Mouse (Mus musculus): ENCODE data around the gene Phf13. TPM values are rescaled to one million over a fixed set of nuclear protein-coding genes. Genes with fewer than 3 reads are reported as not detected.
A peak's percentile ranks its signal among the peaks of the same experiment; 100 is the strongest.

Phf13 gene
- polyA plus RNA-seq, 1 experiment from 2014 or later, result 18.0 TPM

GRCm38 (mm10) chr4:152028456-152028855 lies 32.4 kb upstream of the Phf13 start:
- H3K4me2 ChIP-seq (replicated peaks; ENCODE audit: low read depth, low read length), result peak overlapping the region; percentile 83; the same call in 1 of the 2 replicates
- TF ChIP-seq EP300 (IDR thresholded peaks at IDR 0.05), result no peak
- TF ChIP-seq CTCF (IDR thresholded peaks at IDR 0.05), result no peak
- 59% methylated on average over 15 of the region's 15 CpGs for WGBS
- no peak overlapping the region for H3K9ac ChIP-seq (replicated peaks; ENCODE audit: low read depth)
- no peaks in the 10 kb centered on the region for H3K27me3 ChIP-seq (replicated peaks; ENCODE audit: insufficient read depth, low read length)
- H3K36me3 ChIP-seq (ENCODE audit: insufficient read depth, low read length), result no peaks in the 10 kb centered on the region
- peaks cover 20% of the 10 kb centered on the region; the same call in 1 of the 2 replicates for H3K4me1 ChIP-seq (ENCODE audit: insufficient read depth, low read depth, low read length)
- H3K27ac ChIP-seq (ENCODE audit: low read length), result no peak overlapping the region
- DNase-seq (ENCODE audit: low spot score) (no peak), ATAC-seq (no peak)
- 0 out of 2 replicates have a peak overlapping the region, but pooled peaks have one; percentile 71 for H3K4me3 ChIP-seq (ENCODE audit: low read depth, low read length)
- H3K9me3 ChIP-seq (ENCODE audit: low read length), result no peaks in the 10 kb centered on the region

- H3K4me3 ChIP-seq (ENCODE audit: low read depth, low read length), result peak within 1 kb of the TSS; percentile 71
- H3K4me1 ChIP-seq (ENCODE audit: insufficient read depth, low read depth, low read length), result peaks cover 20% of the 10 kb centered on the region; the same call in 1 of the 2 replicates
- H3K9me3 ChIP-seq (ENCODE audit: low read length), result no peaks in the 10 kb centered on the region
- peak within 1 kb of the TSS; percentile 52 for H3K9ac ChIP-seq (replicated peaks; ENCODE audit: low read depth)
- DNase-seq (ENCODE audit: low spot score) (peak; percentile 99), ATAC-seq (peak; percentile 97)
- H3K27ac ChIP-seq (ENCODE audit: low read length), result peak within 1 kb of the TSS; percentile 84
- 3% methylated on average over 35 of the region's 35 CpGs for WGBS
- TF ChIP-seq CTCF (IDR thresholded peaks at IDR 0.05) (no peak; the same call in 1 of the 2 replicates), EP300 (IDR thresholded peaks at IDR 0.05) (no peak)
- H3K4me2 ChIP-seq (replicated peaks; ENCODE audit: low read depth, low read length), result peak within 1 kb of the TSS; percentile 83
- peaks cover 6% of the 10 kb centered on the region for H3K36me3 ChIP-seq (ENCODE audit: insufficient read depth, low read length)
- no peaks in the 10 kb centered on the region for H3K27me3 ChIP-seq (replicated peaks; ENCODE audit: insufficient read depth, low read length)
Measured at GRCm38 (mm10) chr4:152027524-152027923, 31.5 kb upstream of the Phf13 start, which contains the start of gene Zbtb48. Gene Zbtb48, minus strand, starts transcription at chr4:152027671.

- no peaks in the 10 kb centered on the region for H3K9me3 ChIP-seq (ENCODE audit: low read length)
- 3% methylated on average over 38 of the region's 41 CpGs for WGBS
- peak overlapping the region; percentile 83 for H3K4me2 ChIP-seq (replicated peaks; ENCODE audit: low read depth, low read length)
- H3K36me3 ChIP-seq (ENCODE audit: insufficient read depth, low read length), result peaks cover 8% of the 10 kb centered on the region
- DNase-seq (ENCODE audit: low spot score) (peak; percentile 61), ATAC-seq (peak; percentile 46)
- peak overlapping the region; percentile 71 for H3K4me3 ChIP-seq (ENCODE audit: low read depth, low read length)
- H3K27me3 ChIP-seq (replicated peaks; ENCODE audit: insufficient read depth, low read length), result no peaks in the 10 kb centered on the region
- peak overlapping the region; percentile 84 for H3K27ac ChIP-seq (ENCODE audit: low read length)
- H3K9ac ChIP-seq (replicated peaks; ENCODE audit: low read depth), result peak overlapping the region; percentile 52
- TF ChIP-seq CTCF (IDR thresholded peaks at IDR 0.05) (peak; percentile 35), EP300 (IDR thresholded peaks at IDR 0.05) (no peak)
- peaks cover 20% of the 10 kb centered on the region; the same call in 1 of the 2 replicates for H3K4me1 ChIP-seq (ENCODE audit: insufficient read depth, low read depth, low read length)
Measured at GRCm38 (mm10) chr4:152026751-152027508, 30.9 kb upstream of the Phf13 start.

GRCm38 (mm10) chr4:152024525-152024924 lies 28.5 kb upstream of the Phf13 start:
- no peaks in the 10 kb centered on the region for H3K9me3 ChIP-seq (ENCODE audit: low read length)
- ATAC-seq (peak; percentile 19; the same call in 1 of the 2 replicates), DNase-seq (ENCODE audit: low spot score) (peak; percentile 74)
- no peak overlapping the region for H3K4me2 ChIP-seq (replicated peaks; ENCODE audit: low read depth, low read length)
- TF ChIP-seq CTCF (IDR thresholded peaks at IDR 0.05) (no peak), EP300 (IDR thresholded peaks at IDR 0.05) (peak; percentile 67; the same call in 1 of the 2 replicates)
- peaks cover 22% of the 10 kb centered on the region for H3K36me3 ChIP-seq (ENCODE audit: insufficient read depth, low read length)
- H3K9ac ChIP-seq (replicated peaks; ENCODE audit: low read depth), result no peak overlapping the region
- no peak overlapping the region for H3K4me3 ChIP-seq (ENCODE audit: low read depth, low read length)
- H3K4me1 ChIP-seq (ENCODE audit: insufficient read depth, low read depth, low read length), result peaks cover 20% of the 10 kb centered on the region; the same call in 1 of the 2 replicates
- H3K27me3 ChIP-seq (replicated peaks; ENCODE audit: insufficient read depth, low read length), result no peaks in the 10 kb centered on the region
- H3K27ac ChIP-seq (ENCODE audit: low read length), result 0 out of 2 replicates have a peak overlapping the region, but pooled peaks have one; percentile 15
- 56% methylated on average over 11 of the region's 11 CpGs for WGBS

- H3K9ac ChIP-seq (replicated peaks; ENCODE audit: low read depth), result no peak overlapping the region
- H3K4me1 ChIP-seq (ENCODE audit: insufficient read depth, low read depth, low read length), result peaks cover 15% of the 10 kb centered on the region; the same call in 1 of the 2 replicates
- peak; percentile 27; the same call in 1 of the 2 replicates for TF ChIP-seq EP300 (IDR thresholded peaks at IDR 0.05)
- TF ChIP-seq CTCF (IDR thresholded peaks at IDR 0.05), result no peak
- no peak overlapping the region for H3K4me2 ChIP-seq (replicated peaks; ENCODE audit: low read depth, low read length)
- no peak for ATAC-seq
- H3K27me3 ChIP-seq (replicated peaks; ENCODE audit: insufficient read depth, low read length), result no peaks in the 10 kb centered on the region
- peak; percentile 45 for DNase-seq (ENCODE audit: low spot score)
- H3K4me3 ChIP-seq (ENCODE audit: low read depth, low read length), result no peak overlapping the region
- peaks cover 29% of the 10 kb centered on the region for H3K36me3 ChIP-seq (ENCODE audit: insufficient read depth, low read length)
- no peaks in the 10 kb centered on the region for H3K9me3 ChIP-seq (ENCODE audit: low read length)
- H3K27ac ChIP-seq (ENCODE audit: low read length), result no peak overlapping the region
- WGBS, result 60% methylated on average over 8 of the region's 8 CpGs
Measured at GRCm38 (mm10) chr4:152022506-152022905, 26.4 kb upstream of the Phf13 start.

GRCm38 (mm10) chr4:152021568-152022097 lies 25.6 kb upstream of the Phf13 start:
- H3K9ac ChIP-seq (replicated peaks; ENCODE audit: low read depth), result no peak overlapping the region
- WGBS, result 71% methylated on average over 12 of the region's 12 CpGs
- DNase-seq (ENCODE audit: low spot score) (no peak), ATAC-seq (no peak)
- H3K4me3 ChIP-seq (ENCODE audit: low read depth, low read length), result no peak overlapping the region
- no peaks in the 10 kb centered on the region for H3K27me3 ChIP-seq (replicated peaks; ENCODE audit: insufficient read depth, low read length)
- no peak overlapping the region for H3K27ac ChIP-seq (ENCODE audit: low read length)
- H3K4me2 ChIP-seq (replicated peaks; ENCODE audit: low read depth, low read length), result no peak overlapping the region
- peaks cover 32% of the 10 kb centered on the region for H3K36me3 ChIP-seq (ENCODE audit: insufficient read depth, low read length)
- peaks cover 13% of the 10 kb centered on the region; the same call in 1 of the 2 replicates for H3K4me1 ChIP-seq (ENCODE audit: insufficient read depth, low read depth, low read length)
- TF ChIP-seq EP300 (IDR thresholded peaks at IDR 0.05) (no peak), CTCF (IDR thresholded peaks at IDR 0.05) (peak; percentile 38)
- no peaks in the 10 kb centered on the region for H3K9me3 ChIP-seq (ENCODE audit: low read length)
